ENCODE assay signal across 20 mouse cellular contexts in genomic region chr5:122403362-122403761, GRCm38 (mm10).
"Had no signal": no experiment of that assay in that cellular context is flagged by ENCODE, and none has a peak within 500 bp of the region (broad histone marks: within the 10 kb centered on the region; RNA-seq: fewer than 3 reads in every experiment).

No protein-coding gene starts in this region.

- ATAC-seq: inflammation-experienced regulatory T-cells, adult 6 months; intestine, embryonic 15.5 days; intestine, postnatal 0 days; liver, postnatal 0 days had no signal

- H3K4me1 ChIP-seq: hindbrain, embryonic 10.5 days; hindbrain, embryonic 12.5 days; limb, embryonic 10.5 days; limb, embryonic 12.5 days had no signal

- H3K4me3 ChIP-seq: gastrocnemius, adult 2 months; heart, embryonic 12.5 days; hindbrain, embryonic 10.5 days; hindbrain, embryonic 12.5 days; intestine, embryonic 15.5 days; left cerebral cortex, adult 2 months; limb, embryonic 10.5 days; limb, embryonic 12.5 days; liver, embryonic 13.5 days; liver, embryonic 15.5 days had no signal

- H3K9me3 ChIP-seq: heart, embryonic 12.5 days; intestine, embryonic 15.5 days; limb, embryonic 10.5 days; limb, embryonic 12.5 days; liver, embryonic 13.5 days; liver, embryonic 15.5 days had no signal

- DNase-seq: kidney, adult 18-20 months; kidney, adult 8-10 months; kidney, postnatal 25 days; kidney, postnatal 4 days; liver; liver, embryonic 13.5 days; liver, postnatal 0 days had no signal

- H3K9ac ChIP-seq: heart, embryonic 12.5 days; hindbrain, embryonic 12.5 days; hindbrain, embryonic 14.5 days; intestine, embryonic 15.5 days; limb, embryonic 12.5 days; liver, embryonic 13.5 days; liver, embryonic 15.5 days; liver, postnatal 0 days had no signal

- H3K27me3 ChIP-seq: heart, embryonic 12.5 days; hindbrain, embryonic 12.5 days; intestine, embryonic 15.5 days; limb, embryonic 12.5 days; liver, embryonic 13.5 days; liver, embryonic 15.5 days had no signal

- H3K4me2 ChIP-seq: heart, embryonic 12.5 days; hindbrain, embryonic 12.5 days; hindbrain, embryonic 14.5 days; intestine, embryonic 15.5 days; limb, embryonic 12.5 days; liver, embryonic 11.5 days; liver, embryonic 13.5 days; liver, embryonic 15.5 days had no signal

- H3K27ac ChIP-seq: hindbrain, embryonic 10.5 days; hindbrain, embryonic 12.5 days; hindbrain, embryonic 14.5 days; intestine, embryonic 15.5 days; limb, embryonic 10.5 days; limb, embryonic 12.5 days; liver, embryonic 13.5 days; liver, embryonic 15.5 days had no signal
